Mouse (Mus musculus) layer of hippocampus, postnatal 25 days (tissue): ENCODE measurements around the gene Ndufa10. TPM values are rescaled to one million over a fixed set of nuclear protein-coding genes. Genes with fewer than 3 reads are reported as not detected.

Experiments
- DNase-seq, 2 experiments: peaks; one replicate each; pipeline ENCODE4 v3.0.0; 2022; ENCODE audit warnings: mixed read lengths in 2 of 2, low spot score in 1 of 2; ENCODE audit errors: extremely low spot score in 1 of 2
- microRNA-seq, 2 experiments: library from miRNA; unstranded; fragments of <30 nt; microRNA quantifications; one replicate each; pipeline ENCODE4 v1.2.0; 2021
- total RNA-seq, 2 experiments: library from RNA; stranded (reverse); gene quantifications; 2 replicates each; pipeline ENCODE4 v1.2.3; 2021

The Ndufa10 gene
- total RNA-seq, 2 experiments from 2014 or later: 259 to 264 TPM

- no peak for DNase-seq
These were observed 40.9 kb downstream of the Ndufa10 start for GRCm38 (mm10) chr1:92432791-92433190.

- DNase-seq: no peak
These were observed 41.6 kb downstream of the Ndufa10 start for GRCm38 (mm10) chr1:92432098-92432497.

- no peak for DNase-seq
These were observed 42.2 kb downstream of the Ndufa10 start for GRCm38 (mm10) chr1:92431420-92431819.

GRCm38 (mm10) chr1:92430991-92431390, 42.7 kb downstream of the Ndufa10 start:
- DNase-seq: no peak

- DNase-seq: no peak
These were observed 48.9 kb downstream of the Ndufa10 start for GRCm38 (mm10) chr1:92424714-92425113.

- DNase-seq: no peak
These were observed 68.5 kb downstream of the Ndufa10 start for GRCm38 (mm10) chr1:92405131-92405530.

GRCm38 (mm10) chr1:92400556-92400955, 73.1 kb downstream of the Ndufa10 start:
- no peak for DNase-seq

- no peak for DNase-seq
These were observed 75.1 kb downstream of the Ndufa10 start for GRCm38 (mm10) chr1:92398601-92399000.

- no peak for DNase-seq
These were observed 76.1 kb downstream of the Ndufa10 start for GRCm38 (mm10) chr1:92397511-92398051.

GRCm38 (mm10) chr1:92394279-92394678, 79.4 kb downstream of the Ndufa10 start:
- DNase-seq: no peak

- no peak for DNase-seq
These were observed 80.5 kb downstream of the Ndufa10 start for GRCm38 (mm10) chr1:92393166-92393565.

Small RNA genes within 50 kb of the gene (microRNA-seq; reads per million reads assigned to microRNA genes)
- 14.7 to 16.3 reads per million in 2 experiments for gene Mir6900

Other genes starting within 250 kb of the Ndufa10 start
- gene Olfr1416, start 11.3 kb upstream of the Ndufa10 start, total RNA-seq: not detected
- not detected for gene Olfr1415, start 22.2 kb upstream of the Ndufa10 start, total RNA-seq
- gene Olfr1414, start 44.8 kb upstream of the Ndufa10 start, total RNA-seq: not detected
- gene Olfr1413, start 97.5 kb upstream of the Ndufa10 start, total RNA-seq: not detected
- not detected for gene Olfr1412, start 111.9 kb upstream of the Ndufa10 start, total RNA-seq
- not detected for gene Olfr1411, start 120.6 kb upstream of the Ndufa10 start, total RNA-seq
- not detected for gene Olfr1410, start 131.9 kb upstream of the Ndufa10 start, total RNA-seq
- gene Olfr12, start 143.9 kb upstream of the Ndufa10 start, total RNA-seq: under 1 TPM in 1 of 2 experiments, not detected in 1; 0.12 TPM
- gene Cops9, start 168.1 kb upstream of the Ndufa10 start, total RNA-seq: 100 to 1,000 TPM; 323 to 367 TPM
- under 1 TPM; 0.38 to 0.44 TPM for gene Otos, start 175.0 kb upstream of the Ndufa10 start, total RNA-seq